Mouse (Mus musculus): Measurements from ENCODE around the gene Cfc1.

- TF ChIP-seq POLR2A (IDR thresholded peaks at IDR 0.05; ENCODE audit: borderline replicate concordance, extremely low read depth, insufficient read depth, insufficient read length, poor library complexity, severe bottlenecking) (no peak), CTCF (IDR thresholded peaks at IDR 0.05; ENCODE audit: borderline replicate concordance, extremely low read depth, insufficient read depth, insufficient read length) (peak; percentile 46; the same call in 1 of the 2 replicates)
Observed at GRCm38 (mm10) chr1:34583821-34584263, 48.4 kb downstream of the Cfc1 start.

Measured in brain, embryonic 14.5 days (tissue).